Mouse (Mus musculus) ES-E14 (cell line): ENCODE data around the gene Hook2.

Experiments used
- HCFC1 ChIP-seq: IDR thresholded peaks from 2 replicates; pipeline ENCODE4 v1.6.1; 2012; ENCODE audit warnings: low read length, inconsistent platforms, borderline replicate concordance; ENCODE audit not compliant: insufficient read depth
- ZNF384 ChIP-seq: IDR thresholded peaks from 2 replicates; pipeline ENCODE4 v1.6.1; 2012; ENCODE audit warnings: low read depth, low read length, inconsistent platforms

DNA sequence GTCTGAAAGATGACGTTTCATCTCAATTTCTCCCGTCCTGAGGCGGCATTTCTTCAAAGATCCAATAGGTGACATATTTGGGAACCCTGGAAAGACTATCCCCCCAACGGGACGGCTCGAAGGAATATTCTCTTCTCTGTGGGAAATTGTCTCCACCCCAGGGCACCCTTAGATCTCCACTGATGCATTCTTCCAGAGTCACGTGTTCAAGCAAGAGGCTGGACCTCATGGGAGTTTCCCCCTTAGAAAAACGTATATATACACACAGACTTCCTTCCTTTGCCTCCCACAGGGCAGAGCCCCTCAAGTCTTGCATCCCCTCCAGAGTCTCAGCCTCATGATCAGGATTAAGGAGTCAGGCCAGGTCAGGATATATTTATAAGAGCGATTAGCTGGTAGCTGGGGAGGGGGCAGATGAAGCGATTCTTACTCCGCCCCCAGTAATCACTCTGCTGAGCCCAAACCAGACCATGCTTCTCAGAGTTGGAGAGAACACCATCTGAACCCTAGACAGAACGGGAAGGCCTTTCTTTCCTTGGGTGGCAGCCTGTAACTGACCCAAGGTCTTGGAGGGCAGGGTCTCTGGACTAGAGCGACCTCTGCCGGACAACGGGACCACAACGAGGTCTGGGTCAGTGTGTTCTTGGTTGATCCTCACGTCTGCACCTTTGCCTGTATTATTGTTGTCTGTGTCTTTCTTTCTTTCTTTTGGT is 43.7 kb upstream of the Hook2 start, which contains the start of gene Rtbdn:
- no peak for TF ChIP-seq ZNF384
- TF ChIP-seq HCFC1 = no peak
